Mouse (Mus musculus) hematopoietic stem cell, adult 5-6 weeks (primary cell): Measurements from ENCODE around the gene Adam15. TPM values are rescaled to one million over a fixed set of nuclear protein-coding genes. Genes with fewer than 3 reads are reported as not detected.
A peak's percentile ranks its signal among the peaks of the same experiment; 100 is the strongest.

ENCODE experiments used
- ATAC-seq, 2 experiments: fragments of 125-278 bp in 1 of 2; replicated peaks in 1 of 2; 2 replicates each; pipeline ENCODE4 v1.8.0; 2016 to 2017; ENCODE audit warnings: inconsistent platforms in 2 of 2, mild to moderate bottlenecking in 2 of 2, moderate number of reproducible peaks in 2 of 2, low read depth in 1 of 2, moderate TSS enrichment in 1 of 2; ENCODE audit not compliant: low FRiP score in 2 of 2, poor library complexity in 2 of 2, severe bottlenecking in 2 of 2, insufficient read depth in 1 of 2, low TSS enrichment in 1 of 2
- total RNA-seq: library from RNA; stranded (forward); fragments of 172-1452, 232-1000 nt; gene quantifications from 2 replicates; pipeline ENCODE4 v1.2.3, GENCODE M21; 2017

Adam15 gene
- total RNA-seq, 1 experiment from 2014 or later = 30.9 TPM

DNA sequence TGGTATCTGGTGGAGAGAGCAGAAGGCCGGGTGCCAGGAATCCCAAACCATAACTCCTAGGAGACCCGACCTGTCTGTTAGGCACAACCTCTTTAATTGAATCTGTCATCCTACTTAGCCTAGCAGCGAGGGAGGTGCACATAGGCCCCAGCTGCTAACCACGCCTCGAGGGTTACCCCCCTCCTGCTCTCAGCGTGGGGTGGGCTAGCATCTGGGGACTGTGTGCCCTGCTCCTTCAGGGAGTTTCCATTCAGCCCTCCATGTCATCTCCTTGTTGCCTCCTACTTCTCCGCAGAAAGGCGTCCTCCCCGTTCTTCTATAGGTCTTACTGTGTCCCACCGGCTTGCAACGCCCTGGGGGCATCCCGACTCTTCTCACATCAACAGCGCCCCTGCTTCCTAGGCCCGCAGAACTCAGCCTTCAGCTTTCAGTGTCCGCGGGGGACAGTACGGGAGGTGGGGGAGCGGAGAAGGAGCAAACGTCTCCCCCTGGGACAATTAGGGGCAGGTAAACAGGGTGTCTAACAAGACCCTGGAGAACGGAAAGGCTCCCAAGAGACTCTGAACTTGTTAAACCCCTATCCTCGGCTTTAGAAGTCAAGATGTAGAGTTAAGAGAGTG, 30.7 kb downstream of the Adam15 start:
- ATAC-seq = no peak

DNA sequence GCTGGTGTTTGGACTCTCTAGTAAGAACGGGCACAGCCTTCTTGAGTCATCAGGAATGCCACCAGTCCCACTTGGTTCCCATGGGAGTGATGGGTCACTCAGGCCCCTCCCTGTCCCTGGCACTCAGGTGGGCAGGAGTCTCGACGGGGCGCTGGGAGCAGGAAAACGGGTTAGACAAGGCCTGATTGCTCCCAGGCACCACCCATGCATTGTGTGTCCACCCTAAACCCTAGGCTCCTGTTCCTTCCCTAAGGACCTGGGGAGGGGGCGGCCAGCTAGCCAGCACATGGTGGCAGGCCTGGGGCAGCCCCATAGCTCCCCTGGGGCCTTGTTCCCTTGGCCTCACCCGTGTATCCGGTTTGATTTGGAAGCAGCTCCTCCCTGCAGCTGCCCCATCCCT, 31.5 kb downstream of the Adam15 start:
- ATAC-seq = no peak

DNA sequence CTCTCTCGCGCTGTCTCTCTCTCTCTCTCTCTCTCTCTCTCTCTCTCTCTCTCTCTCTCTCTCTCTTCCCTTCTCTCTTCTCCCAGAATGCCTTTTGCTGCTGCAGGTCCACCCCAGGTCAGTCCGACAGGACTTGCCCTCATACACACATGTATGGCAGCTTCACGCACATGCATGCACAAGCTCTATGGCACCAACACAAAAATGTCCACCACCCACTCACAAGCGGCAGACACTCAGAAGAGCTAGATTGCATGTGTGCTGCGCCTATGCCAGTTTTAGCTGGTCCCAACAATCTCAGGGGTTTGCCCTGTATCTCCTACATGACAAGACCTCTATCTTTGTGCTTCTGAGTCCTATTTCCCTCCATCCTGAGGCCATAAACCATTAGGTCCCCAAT, 32.5 kb downstream of the Adam15 start:
- ATAC-seq = no peak

DNA sequence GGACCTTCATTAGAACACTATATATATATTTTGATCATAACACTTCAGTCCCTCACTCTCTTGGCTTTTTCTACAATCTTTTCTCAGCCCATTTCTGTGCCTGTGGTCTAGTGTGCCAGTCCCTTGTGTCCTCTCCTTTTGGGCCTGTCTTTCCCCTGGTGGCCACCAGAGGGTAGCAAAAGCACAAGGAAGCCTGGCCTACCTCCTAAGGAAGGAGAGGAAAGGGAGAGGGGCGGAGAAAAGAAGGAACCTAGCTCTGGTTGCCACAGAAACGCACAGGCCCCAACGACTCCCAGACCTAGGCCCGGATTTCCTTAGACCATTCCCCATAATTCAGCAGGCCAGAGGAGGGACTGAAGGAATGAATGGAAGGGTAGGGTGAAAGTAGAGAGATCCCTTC, 33.0 kb downstream of the Adam15 start:
- peak; percentile 38 to 63 for ATAC-seq

DNA sequence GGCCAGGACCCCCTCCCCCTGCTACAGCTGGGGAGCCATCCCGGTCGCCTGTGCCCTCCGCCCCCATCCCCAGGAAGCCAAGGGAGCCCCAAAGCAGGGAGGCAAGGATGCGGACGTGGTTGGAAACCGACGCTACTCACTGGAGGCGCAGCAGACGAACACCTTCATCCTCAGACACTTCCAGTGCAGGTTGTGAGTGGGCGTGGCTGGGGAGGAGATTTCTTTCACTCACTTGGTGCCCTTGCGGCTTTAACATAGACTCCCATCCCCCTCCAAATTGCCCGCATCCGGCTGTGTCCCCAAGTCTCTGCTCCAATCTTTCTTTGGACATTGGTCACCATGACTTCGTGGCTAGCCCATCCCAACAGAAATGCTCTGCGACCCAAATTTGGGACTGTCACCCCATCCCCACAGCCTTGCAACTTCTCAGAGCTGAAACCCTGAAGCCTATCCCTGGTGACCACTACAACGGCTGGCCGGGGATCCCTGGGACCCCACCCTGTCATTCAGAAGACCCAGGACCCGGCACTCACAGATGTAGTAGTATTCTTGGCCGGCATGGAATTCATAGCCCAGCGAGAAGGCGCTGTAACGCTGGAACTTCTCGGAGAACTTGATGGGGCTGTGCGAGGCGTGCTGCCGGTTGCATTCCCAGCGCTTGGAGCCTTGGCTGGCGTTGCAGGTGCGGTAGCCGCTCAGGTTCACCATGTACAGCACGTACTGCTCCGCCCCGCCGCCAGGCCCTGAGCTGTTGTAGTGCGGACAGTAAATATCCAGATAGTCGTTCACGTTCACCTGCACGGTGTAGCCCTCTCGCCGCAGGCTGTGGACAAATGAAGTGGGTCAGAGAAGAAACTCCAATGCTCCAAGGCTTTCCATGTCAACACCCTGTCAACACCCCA, 33.6 kb downstream of the Adam15 start:
- no peak for ATAC-seq

- ATAC-seq = no peak; a peak in 1 of 4 replicates
These were observed 34.4 kb downstream of the Adam15 start for GRCm38 (mm10) chr3:89315195-89315929.

DNA sequence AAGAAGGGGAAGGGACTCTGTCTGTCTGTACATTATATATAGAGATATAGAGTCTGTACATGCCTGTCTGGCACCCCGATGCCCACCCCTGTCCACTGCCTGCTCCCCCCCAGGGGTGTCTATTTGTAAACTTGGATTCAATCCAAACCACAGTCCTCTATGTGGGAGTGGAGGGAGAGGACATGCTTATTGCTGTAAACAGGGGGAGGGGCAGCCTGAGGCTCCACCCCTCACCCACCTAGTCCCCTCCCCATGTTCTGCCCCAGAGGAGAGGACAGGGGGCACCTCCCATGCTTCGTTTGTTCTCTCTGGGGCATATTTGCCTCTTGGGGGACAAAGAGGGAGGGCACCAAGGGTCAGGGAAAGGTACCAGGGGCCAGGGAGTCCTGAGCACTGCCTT, 35.0 kb downstream of the Adam15 start:
- no peak for ATAC-seq

DNA sequence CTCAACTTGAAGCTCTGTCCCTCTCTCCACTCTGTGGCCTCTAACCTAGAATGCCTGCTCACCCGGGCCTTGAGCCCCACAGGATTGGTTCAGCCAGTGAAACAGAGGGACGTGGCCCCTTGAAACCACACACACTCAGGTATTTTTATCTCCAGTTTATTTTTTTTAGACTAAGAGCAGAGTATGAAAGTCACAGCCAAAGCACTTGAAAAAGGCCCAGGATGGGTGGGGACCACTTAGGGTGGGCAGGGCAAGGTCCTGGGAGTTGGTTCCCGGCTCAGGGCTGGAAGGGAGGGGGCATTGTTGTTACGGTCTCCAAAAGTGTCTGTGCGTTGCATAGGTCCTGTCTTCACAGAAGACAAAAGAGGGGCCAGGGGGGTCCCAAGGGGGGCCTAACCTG, 35.5 kb downstream of the Adam15 start:
- ATAC-seq = no peak

DNA sequence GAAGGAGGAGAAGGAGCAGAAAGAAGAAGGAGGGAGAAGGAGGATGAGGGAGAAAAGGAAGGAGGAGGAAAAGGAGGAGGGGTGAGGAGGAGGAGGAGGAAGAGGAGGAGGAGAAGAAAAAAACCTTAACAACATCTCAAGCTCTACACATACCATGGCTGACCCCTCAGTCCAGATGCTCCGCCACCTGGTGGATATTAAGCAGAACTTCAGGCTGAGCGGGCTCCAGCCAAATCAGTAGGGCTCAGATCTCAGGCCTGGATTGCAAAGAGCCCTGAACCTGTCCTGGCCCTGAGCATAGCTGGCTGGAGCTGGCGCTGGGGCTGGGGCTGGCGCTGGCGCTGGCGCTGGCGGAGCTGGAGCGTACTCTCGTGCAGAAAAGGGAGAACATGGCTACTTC, 41.7 kb downstream of the Adam15 start:
- ATAC-seq = peak; percentile 82 to 88

GRCm38 (mm10) chr3:89305551-89306325, 44.1 kb downstream of the Adam15 start:
- ATAC-seq = no peak

DNA sequence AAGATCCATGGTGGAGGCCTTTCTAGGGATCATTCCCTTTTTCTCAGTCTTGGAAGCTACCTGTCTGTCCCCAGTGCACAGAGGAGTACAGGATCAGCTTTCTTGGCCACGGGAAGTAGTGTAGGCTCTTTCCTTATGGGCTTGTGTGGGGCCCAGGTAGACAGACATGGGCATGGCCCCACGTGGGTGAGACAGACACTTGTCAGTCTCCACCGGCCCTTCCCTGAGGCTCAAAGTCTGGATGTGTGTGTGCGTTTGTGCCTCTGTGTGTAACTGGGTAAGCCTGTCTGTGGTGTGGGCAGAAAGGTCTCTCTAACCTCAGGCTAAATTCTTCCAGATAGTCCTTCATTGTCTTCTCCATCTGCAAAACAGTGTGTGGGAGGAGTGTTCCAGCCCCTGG, 44.7 kb downstream of the Adam15 start:
- no peak for ATAC-seq

GRCm38 (mm10) chr3:89304440-89304839, 45.4 kb downstream of the Adam15 start:
- no peak for ATAC-seq

GRCm38 (mm10) chr3:89300514-89300913, 49.3 kb downstream of the Adam15 start:
- ATAC-seq = no peak

- ATAC-seq = no peak
These were observed 49.7 kb downstream of the Adam15 start for GRCm38 (mm10) chr3:89300071-89300470.

DNA sequence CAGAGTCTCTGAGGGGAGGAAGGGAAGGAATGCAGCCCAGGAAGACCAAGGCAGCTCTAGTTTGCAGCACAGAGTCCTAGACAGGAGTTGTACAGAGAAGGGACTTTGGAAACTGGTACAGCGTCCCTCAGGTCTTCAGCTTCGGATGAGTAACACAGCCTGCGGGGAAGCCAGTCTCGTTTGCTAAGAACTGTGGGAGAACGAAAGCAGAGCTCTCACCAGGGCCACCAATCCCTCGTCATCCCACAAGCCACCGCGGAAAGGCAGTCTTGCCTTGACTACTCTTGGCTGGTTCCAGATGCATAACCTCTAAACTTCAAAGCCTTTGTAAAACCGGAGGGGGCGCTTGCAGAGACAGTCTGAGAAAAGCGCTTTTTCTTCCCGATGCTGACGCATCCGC, 50.3 kb downstream of the Adam15 start:
- ATAC-seq = peak; percentile 37 to 48; a peak in 3 of 4 replicates

DNA sequence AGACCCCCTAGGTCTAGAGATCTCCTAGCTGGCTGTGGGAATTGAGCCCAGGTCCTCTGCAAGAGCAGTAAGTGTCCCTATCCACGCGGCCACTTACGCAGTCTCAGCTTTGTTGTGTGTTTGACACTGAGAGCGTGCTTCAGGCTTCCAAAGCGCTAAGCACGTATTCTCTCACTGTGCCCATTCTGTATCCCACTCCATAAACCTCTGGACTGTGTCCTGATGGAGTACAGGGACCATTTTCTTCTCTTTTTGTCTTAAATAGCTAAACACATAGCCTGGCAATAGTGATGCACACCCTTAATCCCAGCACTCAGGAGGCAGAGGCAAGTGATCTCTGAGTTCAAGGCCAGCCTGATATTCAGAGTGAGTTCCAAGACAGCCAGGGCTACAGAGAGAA, 50.9 kb downstream of the Adam15 start:
- no peak for ATAC-seq

DNA sequence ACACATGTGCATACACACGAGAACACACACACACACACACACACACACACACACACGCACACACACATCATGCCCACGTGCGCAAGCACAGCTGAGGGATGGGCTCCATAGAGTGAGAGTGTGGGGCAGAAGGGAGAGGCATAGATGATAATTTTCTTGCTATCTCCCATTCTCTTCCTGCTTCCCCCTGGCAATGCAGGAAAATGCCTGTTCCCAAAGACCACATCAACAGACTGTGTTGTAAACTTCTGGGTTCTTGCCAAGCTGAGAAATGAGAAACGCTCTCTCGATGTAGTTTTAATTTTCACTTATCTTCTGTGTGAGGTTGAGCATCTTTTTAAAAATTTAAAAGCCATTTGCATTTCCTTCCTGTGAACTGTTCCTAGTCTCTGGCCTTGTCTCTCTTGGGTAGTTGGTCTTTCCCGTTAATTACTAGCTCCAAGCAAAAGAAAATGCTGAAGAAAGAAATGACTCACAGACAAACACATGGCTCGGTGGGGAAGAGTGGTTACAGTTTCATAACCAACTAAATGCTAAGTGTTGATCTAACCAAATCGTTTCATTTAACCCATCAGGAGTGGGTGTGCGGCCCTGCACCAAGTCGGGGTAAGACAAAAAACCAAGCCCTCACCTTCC, 52.9 kb downstream of the Adam15 start:
- ATAC-seq = no peak
